Comparison of ENCODE assay signal across 47 mouse cellular contexts in the genomic region with DNA sequence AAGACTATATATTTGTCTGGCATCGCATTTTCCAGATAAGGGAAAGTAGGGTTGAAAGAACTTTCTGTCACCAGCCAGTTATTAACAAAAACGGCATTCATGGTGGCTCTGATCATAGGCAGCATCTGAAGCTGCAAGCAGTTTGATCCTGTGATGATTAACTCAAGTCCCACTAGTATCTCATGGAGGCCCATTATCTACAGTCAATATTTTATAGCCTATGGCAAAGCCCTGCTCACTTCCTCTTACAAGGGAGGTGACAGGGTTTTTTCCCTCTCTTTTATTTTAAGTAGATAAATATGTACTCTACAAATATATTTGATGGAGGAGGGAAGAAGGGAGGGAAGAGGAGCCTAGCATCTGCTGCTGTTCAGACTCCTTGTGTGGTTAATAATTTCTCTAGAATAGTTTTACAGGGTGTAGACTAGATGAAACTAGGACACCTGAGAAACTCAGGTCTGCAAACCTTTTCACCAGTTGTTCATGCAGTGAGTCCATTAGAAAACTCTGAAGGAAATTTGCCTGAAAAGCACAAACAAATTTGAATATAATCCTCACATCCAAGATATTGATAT. TPM values are rescaled to one million over a fixed set of nuclear protein-coding genes. Genes with fewer than 3 reads are reported as not detected.
"Had no signal": no experiment of that assay in that cellular context is flagged by ENCODE, and none has a peak within 500 bp of the region (broad histone marks: within the 10 kb centered on the region; RNA-seq: fewer than 3 reads in every experiment).

No protein-coding gene starts in this region.

- H3K4me1 ChIP-seq: heart, embryonic 10.5 days; heart, embryonic 12.5 days; heart, embryonic 13.5 days; heart, embryonic 15.5 days; hindbrain, embryonic 10.5 days; hindbrain, embryonic 12.5 days; hindbrain, embryonic 13.5 days; hindbrain, embryonic 15.5 days; kidney, embryonic 15.5 days had no signal

- H3K27ac ChIP-seq: heart, adult 2 months; heart, embryonic 10.5 days; heart, embryonic 13.5 days; heart, embryonic 15.5 days; hindbrain, embryonic 10.5 days; hindbrain, embryonic 12.5 days; hindbrain, embryonic 13.5 days; hindbrain, embryonic 14.5 days; hindbrain, embryonic 15.5 days; hindbrain, postnatal 0 days; kidney, embryonic 15.5 days; kidney, postnatal 0 days; layer of hippocampus, adult 2 months; left cerebral cortex, adult 2 months had no signal

- H3K4me2 ChIP-seq: heart, embryonic 11.5 days; heart, embryonic 12.5 days; heart, embryonic 13.5 days; heart, embryonic 15.5 days; hindbrain, embryonic 12.5 days; hindbrain, embryonic 13.5 days; hindbrain, embryonic 14.5 days; hindbrain, embryonic 15.5 days; kidney, embryonic 15.5 days had no signal

- H3K9ac ChIP-seq: heart, embryonic 12.5 days; heart, embryonic 13.5 days; heart, embryonic 15.5 days; hindbrain, embryonic 12.5 days; hindbrain, embryonic 13.5 days; hindbrain, embryonic 14.5 days; hindbrain, embryonic 15.5 days; kidney, embryonic 15.5 days had no signal

- DNase-seq: heart, adult 2 months; heart, postnatal 10 days; heart, postnatal 14 days; heart, postnatal 36 days; heart, postnatal 4 days; kidney, adult 11 months; kidney, adult 18-20 months; kidney, adult 2 months; kidney, adult 8-10 months; kidney, adult 9 months; kidney, postnatal 10 days; kidney, postnatal 14 days; kidney, postnatal 25 days; kidney, postnatal 4 days; layer of hippocampus, adult 9-11 months; layer of hippocampus, postnatal 36 days had no signal

- ATAC-seq: hindbrain, embryonic 16.5 days; hindbrain, postnatal 0 days; inflammation-experienced regulatory T-cells, adult 6 months had no signal

- H3K36me3 ChIP-seq: heart, embryonic 10.5 days; heart, embryonic 12.5 days; heart, embryonic 13.5 days; heart, embryonic 15.5 days; hindbrain, embryonic 10.5 days; hindbrain, embryonic 12.5 days; hindbrain, embryonic 13.5 days; hindbrain, embryonic 15.5 days; kidney, embryonic 15.5 days had no signal

- H3K9me3 ChIP-seq: heart, embryonic 10.5 days; heart, embryonic 12.5 days; heart, embryonic 13.5 days; heart, embryonic 15.5 days; hindbrain, embryonic 10.5 days; hindbrain, embryonic 12.5 days; hindbrain, embryonic 13.5 days; hindbrain, embryonic 15.5 days; kidney, embryonic 15.5 days had no signal

- H3K4me3 ChIP-seq: heart, adult 2 months; heart, embryonic 10.5 days; heart, embryonic 12.5 days; heart, embryonic 13.5 days; heart, embryonic 15.5 days; hindbrain, embryonic 10.5 days; hindbrain, embryonic 12.5 days; hindbrain, embryonic 13.5 days; hindbrain, embryonic 15.5 days; kidney, embryonic 15.5 days; layer of hippocampus, adult 2 months; left cerebral cortex, adult 2 months had no signal

RNA-seq across cellular contexts. Expression of gene Atoh1, which starts 14.1 kb away (rescaled TPM):
- total RNA-seq: heart, adult 2 months; heart, adult 8-10 months; heart, postnatal 10 days; heart, postnatal 14 days; heart, postnatal 25 days; heart, postnatal 36 days; heart, postnatal 4 days; hematopoietic stem cell, adult 5-6 weeks; layer of hippocampus, adult 18-20 months; layer of hippocampus, adult 2 months; layer of hippocampus, adult 8-10 months; layer of hippocampus, postnatal 10 days; layer of hippocampus, postnatal 14 days; layer of hippocampus, postnatal 25 days; layer of hippocampus, postnatal 36 days; left cerebral cortex, adult 18-20 months; left cerebral cortex, adult 2 months; left cerebral cortex, adult 8-10 months had no signal
- polyA plus RNA-seq: heart, adult 2 months; heart, embryonic 10.5 days; heart, embryonic 11.5 days; heart, embryonic 12.5 days; heart, embryonic 13.5 days; heart, embryonic 14.5 days; heart, embryonic 15.5 days; heart, embryonic 16.5 days; heart, postnatal 0 days; inflammation-experienced regulatory T-cells, adult 6 months; kidney, adult 2 months; kidney, embryonic 14.5 days; kidney, embryonic 15.5 days had no signal
